Mouse (Mus musculus): ENCODE measurements around the gene Foxred2.

DNA sequence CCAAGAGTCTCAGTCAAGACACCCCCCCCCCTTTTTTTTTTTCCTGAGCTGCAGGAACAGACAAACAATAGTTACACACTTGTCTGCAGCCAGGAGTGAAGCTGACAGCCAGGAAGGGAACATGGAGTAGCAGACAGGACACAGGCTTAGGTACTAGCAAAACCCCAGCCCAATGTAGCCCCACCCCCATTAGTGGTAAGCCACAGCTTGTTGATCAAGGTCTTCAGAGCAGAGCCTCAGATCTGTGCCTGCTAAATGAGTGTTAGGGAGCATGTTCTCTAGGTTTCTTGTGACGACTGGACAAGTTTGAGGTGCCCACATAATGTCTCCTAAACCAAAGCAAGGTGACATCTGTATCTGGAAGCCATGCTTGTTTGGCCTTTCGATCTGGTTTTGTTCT is 2.2 kb downstream of the Foxred2 start:
- TF ChIP-seq USF1 (IDR thresholded peaks at IDR 0.05; ENCODE audit: low read depth) (no peak), POLR2A (IDR thresholded peaks at IDR 0.05; ENCODE audit: insufficient read length, low read depth) (no peak), MYOG (IDR thresholded peaks at IDR 0.05; ENCODE audit: control insufficient read depth in 1 of 3, insufficient read depth in 1 of 3, insufficient read length in 2 of 3, low read depth in 2 of 3) (no peak)
